Mouse (Mus musculus) hindbrain, embryonic 14.5 days (tissue): ENCODE data around the gene Per2. TPM values are rescaled to one million over a fixed set of nuclear protein-coding genes. Genes with fewer than 3 reads are reported as not detected.
A peak's percentile ranks its signal among the peaks of the same experiment; 100 is the strongest.

Experiments used
- ATAC-seq: fragments of 200-750 bp; cut with Nextera tagmentation; 2 replicates; pipeline ENCODE4 v1.8.0; 2017; ENCODE audit warnings: moderate number of reproducible peaks, mild to moderate bottlenecking, moderate TSS enrichment, moderate library complexity; ENCODE audit not compliant: low FRiP score
- DNase-seq: peaks from one replicate; pipeline ENCODE4 v3.0.0-alpha.2; 2015; ENCODE audit warnings: low spot score
- H3K27ac ChIP-seq: fragments of 300-500 bp; sonication (generic); 2 replicates; pipeline ENCODE4 v1.5.1; 2014; ENCODE audit warnings: mild to moderate bottlenecking, moderate library complexity
- H3K27me3 ChIP-seq: fragments of 300-500 bp; sonication (generic); 2 replicates; pipeline ENCODE4 v1.6.1; 2014; ENCODE audit warnings: mild to moderate bottlenecking, low read length, mixed read lengths; ENCODE audit not compliant: control insufficient read depth, insufficient read depth
- H3K36me3 ChIP-seq: fragments of 300-500 bp; sonication (generic); replicated peaks from 2 replicates; pipeline ENCODE4 v1.6.1; 2014; ENCODE audit not compliant: control insufficient read depth, insufficient read depth
- H3K4me1 ChIP-seq: fragments of 300-500 bp; sonication (generic); replicated peaks from 2 replicates; pipeline ENCODE4 v1.6.1; 2014; ENCODE audit warnings: antibody characterized with exemption, low read length, mixed read lengths; ENCODE audit not compliant: control insufficient read depth, insufficient read depth
- H3K4me2 ChIP-seq: fragments of 300-500 bp; sonication (generic); replicated peaks from 2 replicates; pipeline ENCODE4 v1.6.1; 2014; ENCODE audit warnings: mild to moderate bottlenecking, moderate library complexity
- H3K4me3 ChIP-seq: fragments of 300-500 bp; sonication (generic); replicated peaks from 2 replicates; pipeline ENCODE4 v1.5.1; 2014; ENCODE audit warnings: mild to moderate bottlenecking, low read length
- H3K9ac ChIP-seq: fragments of 300-500 bp; sonication (generic); 2 replicates; pipeline ENCODE4 v1.6.1; 2014
- H3K9me3 ChIP-seq: fragments of 300-500 bp; sonication (generic); 2 replicates; pipeline ENCODE4 v1.6.1; 2016; ENCODE audit warnings: low read length; ENCODE audit not compliant: control insufficient read depth
- WGBS: fragments of 180-500 bp; shearing (Covaris S2); extraction: QIAGEN DNeasy Blood & Tissue Kit; methylation state at CpG from one replicate; pipeline ENCODE4 v1.1.7; 2014; 5-methylcytosine and 5-hydroxymethylcytosine counted together
- polyA plus RNA-seq: library from polyadenylated mRNA; unstranded; fragments of >200 nt; fragmentation: Nextera tagmentation; extraction: Ambion mirVana; gene quantifications from 2 replicates; pipeline ENCODE4 v1.2.1, GENCODE M21; 2014

Per2 gene
- polyA plus RNA-seq, 1 experiment from 2014 or later, result 3.5 TPM

- peaks cover 29% of the 10 kb centered on the region for H3K4me1 ChIP-seq
- peaks cover 6% of the 10 kb centered on the region; the same call in 1 of the 2 replicates for H3K36me3 ChIP-seq
These were observed 4.2 kb downstream of the Per2 start for GRCm38 (mm10) chr1:91454927-91455326.

GRCm38 (mm10) chr1:91454366-91454765 lies 4.8 kb downstream of the Per2 start:
- DNase-seq (no peak), ATAC-seq (no peak)
- no peak overlapping the region for H3K4me3 ChIP-seq
- H3K27ac ChIP-seq, result no peak overlapping the region
- 93% methylated on average over 3 of the region's 3 CpGs for WGBS
- no peaks in the 10 kb centered on the region for H3K9me3 ChIP-seq
- peaks cover 29% of the 10 kb centered on the region for H3K4me1 ChIP-seq
- H3K27me3 ChIP-seq, result no peaks in the 10 kb centered on the region
- H3K9ac ChIP-seq, result no peak overlapping the region
- no peak overlapping the region for H3K4me2 ChIP-seq
- peaks cover 10% of the 10 kb centered on the region for H3K36me3 ChIP-seq

More at GRCm38 (mm10) chr1:91454927-91455326, 4.2 kb downstream of the Per2 start:
- DNase-seq (no peak), ATAC-seq (no peak)
- H3K27me3 ChIP-seq, result no peaks in the 10 kb centered on the region
- no peak overlapping the region for H3K27ac ChIP-seq
- H3K9ac ChIP-seq, result no peak overlapping the region
- H3K9me3 ChIP-seq, result no peaks in the 10 kb centered on the region
- WGBS, result 95% methylated on average over 3 of the region's 3 CpGs
- no peak overlapping the region for H3K4me3 ChIP-seq
- H3K4me2 ChIP-seq, result no peak overlapping the region

GRCm38 (mm10) chr1:91453932-91454331 lies 5.2 kb downstream of the Per2 start:
- H3K9ac ChIP-seq, result no peak overlapping the region
- H3K4me2 ChIP-seq, result no peak overlapping the region
- no peaks in the 10 kb centered on the region for H3K9me3 ChIP-seq
- H3K27ac ChIP-seq, result no peak overlapping the region
- DNase-seq, result no peak
- no peaks in the 10 kb centered on the region for H3K27me3 ChIP-seq
- peaks cover 14% of the 10 kb centered on the region for H3K36me3 ChIP-seq
- no peak for ATAC-seq
- peaks cover 29% of the 10 kb centered on the region for H3K4me1 ChIP-seq
- no peak overlapping the region for H3K4me3 ChIP-seq
- WGBS, result 80% methylated on average over 9 of the region's 9 CpGs

- WGBS, result 79% methylated on average over 5 of the region's 5 CpGs
- H3K4me1 ChIP-seq, result peaks cover 10% of the 10 kb centered on the region
- no peak overlapping the region for H3K4me3 ChIP-seq
- ATAC-seq (no peak), DNase-seq (no peak)
- H3K27ac ChIP-seq, result no peak overlapping the region
- no peaks in the 10 kb centered on the region for H3K27me3 ChIP-seq
- no peak overlapping the region for H3K9ac ChIP-seq
- H3K4me2 ChIP-seq, result no peak overlapping the region
- H3K36me3 ChIP-seq, result peaks cover 32% of the 10 kb centered on the region
- no peaks in the 10 kb centered on the region for H3K9me3 ChIP-seq
These were observed 7.5 kb downstream of the Per2 start for GRCm38 (mm10) chr1:91451547-91452084.

- Histone ChIP-seq H3K4me3 (no peak overlapping the region), H3K4me1 (peaks cover 3% of the 10 kb centered on the region), H3K4me2 (no peak overlapping the region), H3K9ac (no peak overlapping the region), H3K9me3 (no peaks in the 10 kb centered on the region), H3K27me3 (no peaks in the 10 kb centered on the region), H3K36me3 (peaks cover 32% of the 10 kb centered on the region), H3K27ac (no peak overlapping the region)
- no peak for ATAC-seq
- 90% methylated on average over 5 of the region's 5 CpGs for WGBS
- DNase-seq, result no peak
These were observed 8.3 kb downstream of the Per2 start for GRCm38 (mm10) chr1:91450851-91451250.

- no peaks in the 10 kb centered on the region for H3K9me3 ChIP-seq
- DNase-seq (no peak), ATAC-seq (no peak)
- H3K27ac ChIP-seq, result no peak overlapping the region
- no peaks in the 10 kb centered on the region for H3K27me3 ChIP-seq
- H3K4me1 ChIP-seq, result no peaks in the 10 kb centered on the region
- H3K4me3 ChIP-seq, result no peak overlapping the region
- WGBS, result 95% methylated on average over 10 of the region's 10 CpGs
- H3K9ac ChIP-seq, result no peak overlapping the region
- no peak overlapping the region for H3K4me2 ChIP-seq
- H3K36me3 ChIP-seq, result peaks cover 50% of the 10 kb centered on the region
These were observed 10.4 kb downstream of the Per2 start for GRCm38 (mm10) chr1:91448688-91449087.

- Histone ChIP-seq H3K9ac (no peak overlapping the region), H3K4me3 (no peak overlapping the region), H3K27me3 (no peaks in the 10 kb centered on the region), H3K4me2 (no peak overlapping the region), H3K27ac (no peak overlapping the region), H3K9me3 (no peaks in the 10 kb centered on the region), H3K4me1 (no peaks in the 10 kb centered on the region), H3K36me3 (peaks cover 59% of the 10 kb centered on the region)
- ATAC-seq (no peak), DNase-seq (no peak)
- 89% methylated on average over 4 of the region's 4 CpGs for WGBS
These were observed 12.6 kb downstream of the Per2 start for GRCm38 (mm10) chr1:91446511-91446910.

GRCm38 (mm10) chr1:91446060-91446459 lies 13.1 kb downstream of the Per2 start:
- H3K36me3 ChIP-seq, result peaks cover 60% of the 10 kb centered on the region
- H3K9ac ChIP-seq, result no peak overlapping the region
- H3K9me3 ChIP-seq, result no peaks in the 10 kb centered on the region
- no peaks in the 10 kb centered on the region for H3K4me1 ChIP-seq
- WGBS, result 76% methylated on average over 8 of the region's 8 CpGs
- no peak overlapping the region for H3K27ac ChIP-seq
- H3K27me3 ChIP-seq, result no peaks in the 10 kb centered on the region
- H3K4me2 ChIP-seq, result no peak overlapping the region
- DNase-seq (peak; percentile 24), ATAC-seq (no peak)
- no peak overlapping the region for H3K4me3 ChIP-seq

GRCm38 (mm10) chr1:91444841-91445830 lies 14.0 kb downstream of the Per2 start:
- no peak overlapping the region for H3K4me3 ChIP-seq
- H3K9me3 ChIP-seq, result no peaks in the 10 kb centered on the region
- WGBS, result 90% methylated on average over 17 of the region's 17 CpGs
- peaks cover 64% of the 10 kb centered on the region for H3K36me3 ChIP-seq
- H3K27ac ChIP-seq, result no peak overlapping the region
- no peaks in the 10 kb centered on the region for H3K4me1 ChIP-seq
- no peak overlapping the region for H3K4me2 ChIP-seq
- H3K9ac ChIP-seq, result no peak overlapping the region
- ATAC-seq (no peak), DNase-seq (no peak)
- no peaks in the 10 kb centered on the region for H3K27me3 ChIP-seq
